Mouse (Mus musculus) retina, embryonic 14.5 days (tissue): ENCODE data around the gene Psmg3.

Experiments
- DNase-seq: peaks from one replicate; pipeline ENCODE4 v3.0.0-alpha.2; 2015; ENCODE audit warnings: low spot score

The Psmg3 gene

DNA sequence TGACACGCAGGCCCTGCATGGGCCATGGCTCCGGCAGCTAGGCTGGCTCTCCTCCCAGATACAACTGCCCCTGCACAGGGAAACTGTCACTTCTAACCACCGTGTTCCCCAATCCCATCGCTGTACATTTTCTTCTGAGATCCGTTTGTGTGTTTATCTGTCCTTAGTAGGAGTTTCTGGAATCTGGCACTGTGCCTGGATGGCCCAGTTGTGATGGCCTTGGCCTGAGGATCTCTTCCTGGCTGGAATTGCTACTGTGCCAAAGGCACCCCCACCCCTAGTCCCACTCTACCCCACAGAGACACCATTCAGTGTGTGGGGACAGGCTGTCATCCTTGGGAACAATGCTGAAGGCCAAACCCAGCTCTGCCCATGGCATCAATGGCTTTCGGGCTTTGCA lies 10.7 kb downstream of the Psmg3 start:
- no peak for DNase-seq

DNA sequence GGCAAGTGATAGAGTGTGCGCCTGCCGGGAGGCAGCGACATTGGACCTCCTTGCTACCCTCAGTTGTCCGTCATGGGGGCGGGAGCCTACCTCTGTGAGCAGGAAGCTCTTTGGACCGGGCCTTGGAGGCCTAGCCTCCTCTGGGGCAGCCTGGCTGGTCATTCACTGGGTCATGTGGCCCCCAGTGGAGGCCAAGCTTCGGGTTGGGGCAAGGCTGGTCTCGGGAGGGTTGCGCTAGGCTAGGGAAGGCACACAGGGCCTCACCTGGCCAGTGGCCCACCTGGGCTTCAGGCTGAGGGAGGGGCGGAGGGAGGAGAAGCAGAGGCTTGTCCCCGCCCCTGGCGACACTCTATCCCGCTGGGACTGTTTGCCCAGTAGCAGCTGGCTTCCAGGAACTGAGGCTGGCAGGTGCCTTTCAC lies 12.7 kb downstream of the Psmg3 start:
- no peak for DNase-seq

DNA sequence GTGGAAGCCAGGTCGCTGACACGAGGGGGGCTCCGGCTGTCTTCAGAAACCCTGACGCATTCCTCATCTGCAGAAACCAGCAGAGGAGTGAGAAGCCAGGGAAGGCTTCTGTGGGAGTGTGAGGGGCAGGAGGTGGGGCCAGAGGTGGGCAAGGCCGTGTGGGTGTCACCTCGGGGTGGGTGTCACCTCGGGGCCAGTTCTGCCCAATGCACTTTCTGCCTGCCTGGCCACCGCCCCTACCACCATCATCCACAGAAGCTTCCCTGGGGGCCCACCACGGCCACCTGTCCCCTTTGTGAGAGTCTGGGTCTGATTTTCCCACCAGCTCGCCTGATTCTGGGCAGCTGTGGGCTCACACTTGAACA lies 13.6 kb downstream of the Psmg3 start:
- DNase-seq = no peak

- no peak for DNase-seq
Measured at GRCm38 (mm10) chr5:139812398-139813125, 14.1 kb downstream of the Psmg3 start.

DNA sequence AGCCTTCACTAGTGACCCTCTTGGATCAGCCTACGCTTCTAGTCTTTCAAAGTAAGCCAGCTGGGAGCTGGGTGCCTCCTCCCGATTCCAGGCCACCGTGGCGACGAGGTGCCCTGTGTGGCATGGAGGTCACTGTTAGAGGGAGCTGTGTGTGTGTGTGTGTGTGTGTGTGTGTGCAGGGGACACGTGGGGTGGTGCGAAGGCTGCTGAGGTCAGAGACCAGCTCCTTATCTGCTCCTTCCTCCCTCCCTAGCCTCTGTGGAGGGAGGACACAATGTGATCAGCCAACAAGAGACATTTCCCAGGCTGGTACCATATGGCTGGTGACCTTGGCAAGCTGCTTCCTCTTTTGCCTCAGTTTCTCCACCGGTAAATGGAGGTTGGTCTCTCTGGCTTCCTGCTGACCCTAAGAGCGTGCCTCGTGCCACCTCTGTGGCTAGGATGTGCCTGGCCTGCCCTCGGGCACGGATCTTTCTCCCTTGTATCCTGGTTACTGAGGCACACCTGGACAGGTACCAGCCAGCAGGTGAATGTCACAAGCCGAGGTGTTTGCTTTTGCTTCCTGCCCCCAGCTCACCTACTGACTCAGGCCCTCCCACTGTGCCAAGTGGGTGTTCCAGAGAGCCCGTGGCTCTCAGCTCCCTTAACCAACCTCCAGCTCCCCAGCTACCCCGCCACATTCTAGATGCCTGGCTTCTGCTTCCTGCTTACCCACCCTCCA lies 14.8 kb downstream of the Psmg3 start:
- DNase-seq = no peak

- DNase-seq = no peak
Measured at GRCm38 (mm10) chr5:139809397-139809796, 17.3 kb downstream of the Psmg3 start.

DNA sequence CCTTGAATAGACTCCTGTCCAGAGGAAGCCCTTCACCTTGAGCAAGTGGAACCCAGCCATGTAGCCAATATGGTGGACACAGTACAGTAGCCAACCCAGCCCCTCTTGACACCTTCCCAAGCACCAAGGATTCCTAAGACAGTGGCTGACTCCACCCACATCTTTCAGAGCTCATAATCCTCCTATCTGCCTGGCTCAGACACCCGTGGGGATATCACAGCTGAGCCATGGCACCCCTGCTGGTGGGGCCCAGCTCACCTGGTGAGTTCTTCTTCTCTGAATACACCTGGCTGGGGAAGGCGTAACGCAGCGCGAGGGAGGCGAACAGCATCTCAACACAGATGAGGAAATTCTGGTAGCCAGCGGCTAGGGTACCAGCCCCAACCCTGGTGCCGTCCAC lies 20.8 kb downstream of the Psmg3 start:
- DNase-seq = no peak

DNA sequence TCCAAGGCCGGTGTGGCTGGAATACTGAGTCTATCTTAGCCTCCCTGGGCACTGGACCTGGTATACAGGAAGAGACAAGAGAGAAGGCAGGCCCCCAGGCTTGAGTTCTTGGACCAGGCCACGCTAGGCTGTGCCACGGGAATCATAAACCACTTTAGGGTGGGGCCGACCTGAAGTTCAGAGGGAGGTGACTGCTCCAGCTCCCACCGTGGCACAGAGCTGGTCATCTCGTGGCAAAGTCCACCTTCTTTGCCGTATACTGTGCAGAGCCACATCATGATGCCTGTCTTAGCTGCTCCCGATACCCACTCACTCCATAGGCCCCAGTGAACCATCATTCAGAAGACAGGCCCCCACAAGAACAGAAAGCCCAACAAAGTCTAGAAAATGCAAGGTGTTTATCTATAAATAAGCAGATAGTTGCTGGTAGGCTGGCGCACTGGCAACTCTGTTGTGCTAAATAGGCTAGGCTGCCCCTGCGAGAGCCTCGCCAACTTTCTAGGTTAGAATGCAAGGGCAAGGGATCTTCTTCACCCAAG lies 22.0 kb downstream of the Psmg3 start:
- no peak for DNase-seq

DNA sequence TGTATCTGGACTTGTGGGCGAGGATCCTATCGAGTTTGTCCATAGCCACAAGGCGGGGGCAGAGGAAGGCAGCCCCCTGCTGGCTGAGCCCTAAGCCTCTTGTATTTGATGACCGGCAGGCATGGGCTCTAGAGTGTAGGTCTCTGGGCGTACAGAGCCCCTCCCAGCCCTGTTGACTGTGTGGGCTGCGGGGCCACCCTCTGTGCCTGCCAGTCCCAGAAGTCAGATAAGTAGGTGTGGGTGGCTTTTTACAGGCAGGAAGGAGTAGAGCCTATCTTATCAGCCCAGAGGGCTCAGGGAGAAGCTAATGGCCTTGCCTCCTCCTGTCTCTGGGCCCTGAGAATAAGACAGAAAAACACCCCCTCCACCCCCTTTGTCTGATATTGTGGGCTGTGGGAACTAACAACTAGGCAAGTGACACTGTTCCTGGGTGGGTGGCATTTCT lies 22.6 kb downstream of the Psmg3 start:
- no peak for DNase-seq

GRCm38 (mm10) chr5:139803601-139804102 lies 23.0 kb downstream of the Psmg3 start:
- DNase-seq = peak; percentile 79

DNA sequence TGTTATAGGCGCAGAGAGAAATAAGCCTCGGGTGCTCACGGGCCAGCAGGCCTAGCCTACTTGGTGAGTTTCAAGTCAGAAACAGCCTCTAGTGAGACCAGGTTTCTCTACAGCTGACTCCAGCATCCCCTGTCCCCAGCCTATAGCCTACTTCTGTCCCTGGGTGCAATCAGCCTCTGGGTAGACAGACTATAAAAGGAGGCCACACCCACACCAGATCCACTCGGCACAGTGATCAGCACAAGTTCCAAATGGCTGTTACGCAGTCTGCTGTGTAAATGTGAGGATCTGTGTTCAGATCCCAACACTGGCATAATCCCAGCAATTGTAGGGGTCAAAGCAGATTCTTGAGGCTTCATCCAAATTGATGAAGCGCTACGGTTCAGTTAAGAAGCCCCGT lies 23.5 kb downstream of the Psmg3 start:
- no peak for DNase-seq

GRCm38 (mm10) chr5:139801880-139802279 lies 24.8 kb downstream of the Psmg3 start:
- DNase-seq = no peak

- no peak for DNase-seq
Measured at GRCm38 (mm10) chr5:139801231-139801630, 25.5 kb downstream of the Psmg3 start.

DNA sequence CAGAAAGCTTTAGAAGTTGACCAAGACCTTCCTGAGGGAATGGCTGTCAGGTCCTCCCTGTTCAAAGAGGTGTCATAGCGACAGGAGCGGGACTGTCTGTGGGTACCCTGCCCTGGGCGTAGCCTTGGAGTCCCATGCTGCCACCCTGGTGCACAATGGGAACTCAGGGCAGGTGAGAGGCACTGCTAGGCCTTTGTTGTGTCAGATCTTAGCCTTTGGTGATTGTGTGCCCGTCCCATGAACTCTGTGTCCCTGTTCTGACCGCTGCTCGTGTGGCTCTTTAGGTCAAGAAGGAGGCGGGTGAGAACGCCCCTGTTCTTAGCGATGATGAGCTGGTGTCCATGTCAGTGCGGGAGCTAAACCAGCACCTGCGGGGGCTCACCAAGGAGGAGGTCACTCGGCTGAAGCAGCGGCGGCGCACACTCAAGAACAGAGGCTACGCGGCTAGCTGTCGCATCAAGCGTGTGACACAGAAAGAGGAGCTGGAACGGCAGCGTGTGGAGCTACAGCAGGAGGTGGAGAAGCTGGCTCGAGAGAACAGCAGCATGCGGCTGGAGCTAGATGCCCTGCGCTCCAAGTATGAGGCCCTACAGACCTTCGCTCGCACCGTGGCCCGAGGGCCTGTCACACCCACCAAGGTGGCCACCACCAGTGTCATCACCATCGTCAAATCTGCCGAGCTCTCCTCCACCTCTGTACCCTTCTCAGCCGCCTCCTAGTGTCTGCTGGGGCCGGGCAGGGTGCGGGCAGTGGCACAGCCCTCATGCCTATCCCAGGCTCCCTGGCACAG lies 26.7 kb downstream of the Psmg3 start:
- no peak for DNase-seq

- DNase-seq = no peak
Measured at GRCm38 (mm10) chr5:139799041-139799440, 27.6 kb downstream of the Psmg3 start.

- no peak for DNase-seq
Measured at GRCm38 (mm10) chr5:139798168-139798900, 28.4 kb downstream of the Psmg3 start.

- peak; percentile 92 for DNase-seq
Measured at GRCm38 (mm10) chr5:139797473-139798167, 29.1 kb downstream of the Psmg3 start.

- peak; percentile 48 for DNase-seq
Measured at GRCm38 (mm10) chr5:139796900-139797299, 29.8 kb downstream of the Psmg3 start.

GRCm38 (mm10) chr5:139796001-139796620 lies 30.6 kb downstream of the Psmg3 start:
- DNase-seq = no peak

GRCm38 (mm10) chr5:139794938-139795337 lies 31.7 kb downstream of the Psmg3 start:
- DNase-seq = no peak

DNA sequence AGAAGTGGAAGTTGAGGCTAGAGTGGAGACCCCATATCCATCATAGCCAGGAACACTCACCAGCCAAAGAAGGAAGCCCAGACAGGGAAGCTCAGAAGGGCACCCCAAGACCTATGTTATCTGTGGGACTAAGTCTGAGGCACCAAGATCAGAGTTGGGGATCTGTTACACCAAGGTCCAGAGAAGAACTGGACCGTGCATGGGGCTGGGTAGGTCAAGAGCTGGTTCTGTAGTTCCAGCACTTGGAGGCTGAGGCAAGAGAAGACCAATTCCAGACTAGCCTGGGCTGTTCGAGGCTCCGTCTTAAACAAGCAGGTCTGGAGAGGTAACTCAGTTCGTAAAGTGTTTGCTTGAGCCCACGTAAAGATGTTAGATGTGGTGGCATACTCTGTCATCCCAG lies 32.5 kb downstream of the Psmg3 start:
- DNase-seq = no peak
